Mouse (Mus musculus) stomach, postnatal 0 days (tissue): ENCODE measurements around the gene Pkd1l2. TPM values are rescaled to one million over a fixed set of nuclear protein-coding genes. Genes with fewer than 3 reads are reported as not detected.

ENCODE experiments used
- ATAC-seq: fragments of 200-750 bp; cut with Nextera tagmentation; 2 replicates; pipeline ENCODE4 v1.8.0; 2017; ENCODE audit not compliant: low FRiP score, low TSS enrichment
- DNase-seq: peaks from one replicate; pipeline ENCODE4 v3.0.0-alpha.2; 2016; ENCODE audit warnings: low spot score
- H3K27ac ChIP-seq: fragments of 300-500 bp; sonication (generic); replicated peaks from 2 replicates; pipeline ENCODE4 v1.5.1; 2014; ENCODE audit warnings: mild to moderate bottlenecking, control low read depth
- H3K27me3 ChIP-seq: fragments of 300-500 bp; sonication (generic); 2 replicates; pipeline ENCODE4 v1.6.1; 2014; ENCODE audit warnings: low read length; ENCODE audit not compliant: control insufficient read depth, insufficient read depth
- H3K36me3 ChIP-seq: fragments of 300-500 bp; sonication (generic); 2 replicates; pipeline ENCODE4 v1.6.1; 2014; ENCODE audit warnings: low read length, mixed read lengths; ENCODE audit not compliant: control insufficient read depth, insufficient read depth
- H3K4me1 ChIP-seq: fragments of 300-500 bp; sonication (generic); replicated peaks from 2 replicates; pipeline ENCODE4 v1.6.1; 2014; ENCODE audit warnings: antibody characterized with exemption; ENCODE audit not compliant: control insufficient read depth, insufficient read depth
- H3K4me2 ChIP-seq: fragments of 300-500 bp; sonication (generic); replicated peaks from 2 replicates; pipeline ENCODE4 v1.6.1; 2014; ENCODE audit warnings: low read depth, mild to moderate bottlenecking, control low read depth, moderate library complexity
- H3K4me3 ChIP-seq: fragments of 300-500 bp; sonication (generic); 2 replicates; pipeline ENCODE4 v1.5.1; 2014; ENCODE audit warnings: low read depth, low read length, control low read depth
- H3K9ac ChIP-seq: fragments of 300-500 bp; sonication (generic); 2 replicates; pipeline ENCODE4 v1.6.1; 2014; ENCODE audit warnings: mild to moderate bottlenecking, low read length, control low read depth, mixed read lengths
- H3K9me3 ChIP-seq: fragments of 300-500 bp; sonication (generic); 2 replicates; pipeline ENCODE4 v1.6.1; 2016; ENCODE audit warnings: low read length; ENCODE audit not compliant: control insufficient read depth
- CTCF ChIP-seq: IDR thresholded peaks from 2 replicates; pipeline ENCODE4 v1.5.1; 2016; ENCODE audit warnings: antibody characterized with exemption, low read depth, mild to moderate bottlenecking, moderate library complexity
- EP300 ChIP-seq: optimal IDR thresholded peaks from 2 replicates; pipeline ENCODE3; 2016; ENCODE audit warnings: antibody characterized with exemption
- WGBS: fragments of 180-500 bp; shearing (Covaris S2); extraction: QIAGEN DNeasy Blood & Tissue Kit; methylation state at CpG from one replicate; pipeline ENCODE4 v1.1.7; 2014; 5-methylcytosine and 5-hydroxymethylcytosine counted together
- polyA plus RNA-seq: library from polyadenylated mRNA; unstranded; fragments of >200 nt; fragmentation: Nextera tagmentation; extraction: Ambion mirVana; gene quantifications from 2 replicates; pipeline ENCODE4 v1.2.1, GENCODE M21; 2015

The Pkd1l2 gene
- polyA plus RNA-seq, 1 experiment from 2014 or later, result not detected

- H3K9me3 ChIP-seq, result no peaks in the 10 kb centered on the region
These were observed 15.3 kb downstream of the Pkd1l2 start for GRCm38 (mm10) chr8:117066955-117067354.

GRCm38 (mm10) chr8:117061180-117061880 lies 20.9 kb downstream of the Pkd1l2 start:
- no peak overlapping the region for H3K4me2 ChIP-seq
- no peaks in the 10 kb centered on the region for H3K4me1 ChIP-seq
- ATAC-seq, result no peak
- no peaks in the 10 kb centered on the region for H3K9me3 ChIP-seq
- TF ChIP-seq CTCF (no peak), EP300 (no peak)
- DNase-seq, result no peak
- H3K27me3 ChIP-seq, result no peaks in the 10 kb centered on the region
- H3K27ac ChIP-seq, result no peak overlapping the region
- no peak overlapping the region for H3K9ac ChIP-seq
- 69% methylated on average over 13 of the region's 13 CpGs for WGBS
- H3K4me3 ChIP-seq, result no peak overlapping the region
- no peaks in the 10 kb centered on the region for H3K36me3 ChIP-seq

More at GRCm38 (mm10) chr8:117066955-117067354, 15.3 kb downstream of the Pkd1l2 start:
- Histone ChIP-seq H3K4me1 (no peaks in the 10 kb centered on the region), H3K36me3 (no peaks in the 10 kb centered on the region), H3K4me2 (no peak overlapping the region), H3K4me3 (no peak overlapping the region), H3K27ac (no peak overlapping the region), H3K9ac (no peak overlapping the region), H3K27me3 (no peaks in the 10 kb centered on the region)
- ATAC-seq (no peak), DNase-seq (no peak)
- 74% methylated on average over 7 of the region's 7 CpGs for WGBS
- TF ChIP-seq EP300 (no peak), CTCF (no peak)

- H3K36me3 ChIP-seq, result no peaks in the 10 kb centered on the region
- H3K27ac ChIP-seq, result no peak overlapping the region
- no peaks in the 10 kb centered on the region for H3K4me1 ChIP-seq
- no peak overlapping the region for H3K4me2 ChIP-seq
- no peaks in the 10 kb centered on the region for H3K9me3 ChIP-seq
- WGBS, result 77% methylated on average over 13 of the region's 13 CpGs
- ATAC-seq (no peak), DNase-seq (no peak)
- H3K9ac ChIP-seq, result no peak overlapping the region
- TF ChIP-seq EP300 (no peak), CTCF (peak; percentile 17; the same call in 1 of the 2 replicates)
- H3K27me3 ChIP-seq, result no peaks in the 10 kb centered on the region
- no peak overlapping the region for H3K4me3 ChIP-seq
These were observed 21.9 kb downstream of the Pkd1l2 start for GRCm38 (mm10) chr8:117060306-117060705.

GRCm38 (mm10) chr8:117059021-117059420 lies 23.2 kb downstream of the Pkd1l2 start:
- TF ChIP-seq EP300, result no peak
- TF ChIP-seq CTCF, result no peak
- ATAC-seq, result no peak
- DNase-seq, result no peak
- WGBS, result 67% methylated on average over 7 of the region's 7 CpGs
- H3K27ac ChIP-seq, result no peak overlapping the region
- no peak overlapping the region for H3K4me2 ChIP-seq
- H3K27me3 ChIP-seq, result no peaks in the 10 kb centered on the region
- H3K9ac ChIP-seq, result no peak overlapping the region
- H3K4me3 ChIP-seq, result no peak overlapping the region
- H3K36me3 ChIP-seq, result no peaks in the 10 kb centered on the region
- no peaks in the 10 kb centered on the region for H3K4me1 ChIP-seq
- H3K9me3 ChIP-seq, result no peaks in the 10 kb centered on the region

GRCm38 (mm10) chr8:117055097-117055496 lies 27.2 kb downstream of the Pkd1l2 start:
- H3K4me2 ChIP-seq, result no peak overlapping the region
- ATAC-seq, result no peak
- 61% methylated on average over 6 of the region's 6 CpGs for WGBS

GRCm38 (mm10) chr8:117054146-117054545 lies 28.1 kb downstream of the Pkd1l2 start:
- Histone ChIP-seq H3K9ac (no peak overlapping the region), H3K9me3 (no peaks in the 10 kb centered on the region), H3K4me2 (no peak overlapping the region), H3K4me3 (no peak overlapping the region), H3K36me3 (no peaks in the 10 kb centered on the region), H3K27me3 (no peaks in the 10 kb centered on the region), H3K4me1 (no peaks in the 10 kb centered on the region), H3K27ac (no peak overlapping the region)
- ATAC-seq (no peak), DNase-seq (no peak)
- TF ChIP-seq CTCF (no peak), EP300 (no peak)
- 85% methylated on average over 3 of the region's 3 CpGs for WGBS

More at GRCm38 (mm10) chr8:117055097-117055496, 27.2 kb downstream of the Pkd1l2 start:
- H3K9ac ChIP-seq, result no peak overlapping the region
- no peak overlapping the region for H3K27ac ChIP-seq
- DNase-seq, result no peak
- TF ChIP-seq CTCF (no peak), EP300 (no peak)
- H3K4me3 ChIP-seq, result no peak overlapping the region
- no peaks in the 10 kb centered on the region for H3K36me3 ChIP-seq
- H3K27me3 ChIP-seq, result no peaks in the 10 kb centered on the region
- no peaks in the 10 kb centered on the region for H3K4me1 ChIP-seq
- H3K9me3 ChIP-seq, result no peaks in the 10 kb centered on the region
